Mouse (Mus musculus) lung, postnatal 0 days (tissue): ENCODE results near the gene 2310061I04Rik. TPM values are rescaled to one million over a fixed set of nuclear protein-coding genes. Genes with fewer than 3 reads are reported as not detected.
A peak's percentile ranks its signal among the peaks of the same experiment; 100 is the strongest.
"Not testable (repeated sequence)": the region's sequence is repeated elsewhere in the genome, so short reads cannot be mapped to it uniquely, and the experiment has no call there.

Experiments
- ATAC-seq: fragments of 200-750 bp; cut with Nextera tagmentation; 2 replicates; pipeline ENCODE4 v1.8.0; 2017; ENCODE audit warnings: moderate library complexity
- DNase-seq: peaks from one replicate; pipeline ENCODE4 v3.0.0-alpha.2; 2016; ENCODE audit warnings: low spot score
- H3K27ac ChIP-seq: fragments of 300-500 bp; sonication (generic); 2 replicates; pipeline ENCODE4 v1.5.1; 2014; ENCODE audit warnings: antibody characterized with exemption, mild to moderate bottlenecking, low read length, mixed read lengths
- H3K27me3 ChIP-seq: fragments of 300-500 bp; sonication (generic); replicated peaks from 2 replicates; pipeline ENCODE4 v1.6.1; 2014; ENCODE audit warnings: low read length, mixed read lengths; ENCODE audit not compliant: insufficient read depth
- H3K36me3 ChIP-seq: fragments of 300-500 bp; sonication (generic); 2 replicates; pipeline ENCODE4 v1.6.1; 2014; ENCODE audit warnings: low read length, mixed read lengths; ENCODE audit not compliant: insufficient read depth
- H3K4me1 ChIP-seq: fragments of 300-500 bp; sonication (generic); 2 replicates; pipeline ENCODE4 v1.6.1; 2014; ENCODE audit warnings: antibody characterized with exemption, low read depth, low read length, mixed read lengths; ENCODE audit not compliant: insufficient read depth
- H3K4me2 ChIP-seq: fragments of 300-500 bp; sonication (generic); replicated peaks from 2 replicates; pipeline ENCODE4 v1.6.1; 2014; ENCODE audit warnings: low read depth, mild to moderate bottlenecking, low read length, moderate library complexity, mixed read lengths
- H3K4me3 ChIP-seq: fragments of 300-500 bp; sonication (generic); 2 replicates; pipeline ENCODE4 v1.5.1; 2014; ENCODE audit warnings: low read depth, low read length
- H3K9ac ChIP-seq: fragments of 300-500 bp; sonication (generic); replicated peaks from 2 replicates; pipeline ENCODE4 v1.6.1; 2014; ENCODE audit warnings: low read depth, mild to moderate bottlenecking
- H3K9me3 ChIP-seq: fragments of 300-500 bp; sonication (generic); 2 replicates; pipeline ENCODE4 v1.6.1; 2016; ENCODE audit warnings: low read length, mixed read lengths
- CTCF ChIP-seq: IDR thresholded peaks from 2 replicates; pipeline ENCODE4 v1.5.1; 2016; ENCODE audit warnings: antibody characterized with exemption, mild to moderate bottlenecking
- EP300 ChIP-seq: IDR thresholded peaks from 2 replicates; pipeline ENCODE4 v1.6.1; 2016; ENCODE audit warnings: antibody characterized with exemption, mild to moderate bottlenecking, control low read depth
- WGBS: fragments of 180-500 bp; shearing (Covaris S2); extraction: QIAGEN DNeasy Blood & Tissue Kit; methylation state at CpG from one replicate; pipeline ENCODE4 v1.1.7; 2014; 5-methylcytosine and 5-hydroxymethylcytosine counted together
- polyA plus RNA-seq: library from polyadenylated mRNA; unstranded; fragments of >200 nt; fragmentation: Nextera tagmentation; extraction: Ambion mirVana; gene quantifications from 2 replicates; pipeline ENCODE4 v1.2.1, GENCODE M21; 2015

Gene 2310061I04Rik
- 15.9 and 18.5 TPM in 2 replicates for polyA plus RNA-seq

GRCm38 (mm10) chr17:35896781-35897643, at the start of gene 2310061I04Rik:
Gene 2310061I04Rik, minus strand, starts transcription at chr17:35897431.
- H3K36me3 ChIP-seq, result peaks cover 13% of the 10 kb centered on the region
- TF ChIP-seq EP300 (no peak), CTCF (no peak)
- DNase-seq, result peak; percentile 97

GRCm38 (mm10) chr17:35939941-35940340, 42.7 kb upstream of the 2310061I04Rik start:
- no peaks in the 10 kb centered on the region for H3K4me1 ChIP-seq
- H3K27ac ChIP-seq, result no peak overlapping the region
- H3K36me3 ChIP-seq, result no peaks in the 10 kb centered on the region
- H3K4me2 ChIP-seq, result no peak overlapping the region
- 52% methylated on average over 1 of the region's 1 CpGs for WGBS
- H3K9ac ChIP-seq, result no peak overlapping the region
- H3K9me3 ChIP-seq, result no peaks in the 10 kb centered on the region
- no peak for DNase-seq
- ATAC-seq, result no peak
- no peak overlapping the region for H3K4me3 ChIP-seq
- H3K27me3 ChIP-seq, result no peaks in the 10 kb centered on the region
- TF ChIP-seq CTCF, result no peak
- TF ChIP-seq EP300, result no peak

More at GRCm38 (mm10) chr17:35896781-35897643, at the start of gene 2310061I04Rik:
- Histone ChIP-seq H3K27me3 (no peaks in the 10 kb centered on the region), H3K4me2 (peak within 1 kb of the TSS; percentile 97), H3K9ac (peak within 1 kb of the TSS; percentile 73), H3K27ac (peak within 1 kb of the TSS; percentile 74), H3K9me3 (no peaks in the 10 kb centered on the region), H3K4me3 (peak within 1 kb of the TSS; percentile 97), H3K4me1 (peaks cover 4% of the 10 kb centered on the region; the same call in 1 of the 2 replicates)
- WGBS, result under 1% methylated on average over 76 of the region's 86 CpGs
- ATAC-seq, result peak; percentile 96

DNA sequence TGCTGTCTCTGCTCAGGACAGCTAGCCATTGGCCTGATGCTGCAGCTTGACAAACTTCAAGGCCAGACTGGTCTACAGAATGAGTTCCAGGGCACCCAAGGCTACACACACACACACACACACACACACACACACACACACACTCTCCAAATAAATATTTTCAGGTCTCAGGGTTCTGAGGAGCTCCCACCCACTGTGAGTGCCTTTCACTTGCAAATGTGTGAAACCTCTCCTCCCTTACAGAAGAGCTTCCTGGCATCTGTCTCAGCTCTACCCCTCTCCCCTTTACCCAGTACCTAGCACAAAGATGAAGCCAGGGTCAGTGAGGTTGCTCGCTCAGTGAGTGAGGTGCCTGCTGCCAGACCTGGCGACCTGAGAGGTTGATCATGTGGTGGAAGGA, 41.9 kb upstream of the 2310061I04Rik start:
- no peak for DNase-seq
- H3K4me3 ChIP-seq, result no peak overlapping the region
- no peaks in the 10 kb centered on the region for H3K36me3 ChIP-seq
- H3K4me1 ChIP-seq, result no peaks in the 10 kb centered on the region
- WGBS, result 17% methylated on average over 2 of the region's 2 CpGs
- H3K27ac ChIP-seq, result no peak overlapping the region
- ATAC-seq, result no peak
- no peaks in the 10 kb centered on the region for H3K9me3 ChIP-seq
- H3K4me2 ChIP-seq, result no peak overlapping the region
- no peaks in the 10 kb centered on the region for H3K27me3 ChIP-seq
- H3K9ac ChIP-seq, result no peak overlapping the region
- TF ChIP-seq CTCF (no peak), EP300 (no peak)

DNA sequence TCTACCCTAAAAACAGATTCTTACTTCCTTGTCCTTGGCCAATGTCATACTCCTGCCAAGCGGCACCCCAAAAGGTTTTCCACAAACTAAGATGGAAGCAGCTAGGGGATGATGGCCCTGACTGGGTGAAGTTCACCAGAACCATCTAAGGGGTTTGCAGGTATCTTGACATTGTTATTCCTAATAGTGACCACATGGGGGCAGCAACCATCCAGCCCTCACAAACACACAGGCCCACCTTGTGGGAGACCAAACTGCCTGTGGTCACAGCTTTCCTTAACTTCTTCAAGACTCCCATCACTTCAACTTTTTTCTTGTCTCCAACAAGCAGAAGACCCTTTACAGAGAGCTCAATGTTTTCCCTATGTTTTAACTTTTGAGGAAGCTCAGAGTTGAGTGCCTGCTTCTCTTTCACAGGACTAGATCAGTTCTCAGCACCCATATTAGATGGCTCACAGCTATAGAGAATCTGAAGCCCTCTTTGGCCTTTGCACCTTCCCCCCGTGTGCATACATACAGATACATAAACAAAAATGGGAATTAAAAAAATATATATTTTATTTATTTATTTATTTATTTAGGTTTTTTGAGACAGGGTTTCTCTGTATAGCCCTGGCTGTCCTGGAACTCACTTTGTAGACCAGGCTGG, 40.6 kb upstream of the 2310061I04Rik start:
- Histone ChIP-seq H3K36me3 (no peaks in the 10 kb centered on the region), H3K4me2 (no peak overlapping the region), H3K9ac (no peak overlapping the region), H3K4me1 (no peaks in the 10 kb centered on the region), H3K4me3 (no peak overlapping the region), H3K27me3 (no peaks in the 10 kb centered on the region), H3K27ac (no peak overlapping the region), H3K9me3 (no peaks in the 10 kb centered on the region)
- ATAC-seq (peak; percentile 67), DNase-seq (peak; percentile 81)
- WGBS, result 30% methylated on average over 2 of the region's 2 CpGs
- TF ChIP-seq CTCF (peak; percentile 86), EP300 (no peak)

DNA sequence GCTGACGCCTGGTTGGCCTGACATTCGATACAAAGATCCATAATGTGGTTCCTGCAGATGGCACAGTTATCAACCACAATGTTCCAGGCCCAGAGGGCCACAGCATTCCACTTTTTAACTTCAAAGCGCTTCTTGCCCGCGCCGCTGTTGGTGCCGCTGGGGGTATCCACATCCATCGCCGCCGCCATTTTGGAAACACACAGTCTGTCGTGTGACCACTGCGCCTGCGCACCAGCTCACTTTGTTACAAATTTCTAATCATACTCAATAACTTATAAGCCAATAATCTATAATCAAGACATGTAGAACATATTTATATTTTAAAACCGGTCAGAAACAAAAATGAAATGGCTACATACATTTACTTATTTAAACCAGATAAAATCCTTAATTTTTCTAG, 38.5 kb upstream of the 2310061I04Rik start:
- not testable (repeated sequence) for H3K4me2 ChIP-seq, H3K4me1 ChIP-seq, H3K36me3 ChIP-seq, H3K27ac ChIP-seq, H3K27me3 ChIP-seq, H3K4me3 ChIP-seq, H3K9me3 ChIP-seq, ATAC-seq, DNase-seq, H3K9ac ChIP-seq
- WGBS, result 90% methylated on average over 14 of the region's 14 CpGs

- no peak overlapping the region for H3K4me2 ChIP-seq
- H3K9me3 ChIP-seq, result no peaks in the 10 kb centered on the region
- H3K36me3 ChIP-seq, result peaks cover 26% of the 10 kb centered on the region
- no peaks in the 10 kb centered on the region for H3K27me3 ChIP-seq
- no peaks in the 10 kb centered on the region for H3K4me1 ChIP-seq
- TF ChIP-seq CTCF, result no peak
- no peak for TF ChIP-seq EP300
- H3K27ac ChIP-seq, result no peak overlapping the region
- H3K4me3 ChIP-seq, result no peak overlapping the region
- 90% methylated on average over 4 of the region's 4 CpGs for WGBS
- H3K9ac ChIP-seq, result no peak overlapping the region
- ATAC-seq (no peak), DNase-seq (no peak)
These were observed 35.4 kb upstream of the 2310061I04Rik start for GRCm38 (mm10) chr17:35932608-35933007.
